Mouse (Mus musculus): ENCODE data around the gene Nfe2l2.

- TF ChIP-seq CTCF (IDR thresholded peaks at IDR 0.05; ENCODE audit: insufficient read depth, low read depth, low read length) (no peak), POLR2A (IDR thresholded peaks at IDR 0.05; ENCODE audit: insufficient read depth, low read depth, low read length) (no peak)
These were observed 16.0 kb upstream of the Nfe2l2 start for GRCm38 (mm10) chr2:75720236-75721027.
